Mouse (Mus musculus) liver, embryonic 14.5 days (tissue): ENCODE measurements at regions not wholly inside any gene's neighbourhood (a gene's known extent, or its start where the extent isn't known, plus 50 kb on each side); places are given as distances from the start of the nearest gene placed in this dataset.

Experiments used
- CTCF ChIP-seq: IDR thresholded peaks from 2 replicates; pipeline ENCODE4 v1.5.1; 2016; ENCODE audit warnings: antibody characterized with exemption, low read depth, control low read depth
- EP300 ChIP-seq: IDR thresholded peaks from 2 replicates; pipeline ENCODE4 v1.6.1; 2016; ENCODE audit warnings: antibody characterized with exemption, low read depth

- TF ChIP-seq CTCF (no peak), EP300 (no peak)
These were observed 210.8 kb upstream of the Intu start for GRCm38 (mm10) chr3:40320319-40320718.
